Mouse (Mus musculus) left cerebral cortex, adult 11 months (tissue): ENCODE results near the gene Gadl1.
A peak's percentile ranks its signal among the peaks of the same experiment; 100 is the strongest.

Experiments
- DNase-seq: peaks from one replicate; pipeline ENCODE4 v3.0.0; 2022; ENCODE audit warnings: low spot score

Gene Gadl1

GRCm38 (mm10) chr9:115937915-115938314, 28.7 kb downstream of the Gadl1 start:
- no peak for DNase-seq

GRCm38 (mm10) chr9:115939420-115939819, 30.2 kb downstream of the Gadl1 start:
- DNase-seq: peak; percentile 53

- DNase-seq: no peak
These were observed 31.9 kb downstream of the Gadl1 start for GRCm38 (mm10) chr9:115941171-115941570.

GRCm38 (mm10) chr9:115942486-115942885, 33.2 kb downstream of the Gadl1 start:
- no peak for DNase-seq

GRCm38 (mm10) chr9:115942989-115943388, 33.7 kb downstream of the Gadl1 start:
- no peak for DNase-seq

- DNase-seq: no peak
These were observed 34.5 kb downstream of the Gadl1 start for GRCm38 (mm10) chr9:115943577-115944320.

GRCm38 (mm10) chr9:115965056-115965455, 55.8 kb downstream of the Gadl1 start:
- no peak for DNase-seq

GRCm38 (mm10) chr9:115966116-115966515, 56.9 kb downstream of the Gadl1 start:
- no peak for DNase-seq

- peak; percentile 24 for DNase-seq
These were observed 57.5 kb downstream of the Gadl1 start for GRCm38 (mm10) chr9:115966746-115967145.

GRCm38 (mm10) chr9:115967638-115968037, 58.4 kb downstream of the Gadl1 start:
- DNase-seq: peak; percentile 19

GRCm38 (mm10) chr9:115976901-115977300, 67.6 kb downstream of the Gadl1 start:
- DNase-seq: no peak

- peak; percentile 17 for DNase-seq
These were observed 68.5 kb downstream of the Gadl1 start for GRCm38 (mm10) chr9:115977598-115978240.

- DNase-seq: no peak
These were observed 69.2 kb downstream of the Gadl1 start for GRCm38 (mm10) chr9:115978478-115978877.

- DNase-seq: no peak
These were observed 81.4 kb downstream of the Gadl1 start for GRCm38 (mm10) chr9:115990661-115991060.

GRCm38 (mm10) chr9:115994772-115995171, 85.5 kb downstream of the Gadl1 start:
- no peak for DNase-seq

GRCm38 (mm10) chr9:115995856-115996560, 86.8 kb downstream of the Gadl1 start:
- DNase-seq: no peak

- DNase-seq: no peak
These were observed 89.1 kb downstream of the Gadl1 start for GRCm38 (mm10) chr9:115998383-115998782.

GRCm38 (mm10) chr9:115999361-115999990, 90.2 kb downstream of the Gadl1 start:
- DNase-seq: no peak

- DNase-seq: no peak
These were observed 104.7 kb downstream of the Gadl1 start for GRCm38 (mm10) chr9:116013911-116014310.

- no peak for DNase-seq
These were observed 107.0 kb downstream of the Gadl1 start for GRCm38 (mm10) chr9:116016221-116016620.

- DNase-seq: no peak
These were observed 107.8 kb downstream of the Gadl1 start for GRCm38 (mm10) chr9:116017091-116017490.

- DNase-seq: no peak
These were observed 109.3 kb downstream of the Gadl1 start for GRCm38 (mm10) chr9:116018586-116018985.
